Mouse (Mus musculus): Measurements from ENCODE around the gene Snrnp200. TPM values are rescaled to one million over a fixed set of nuclear protein-coding genes. Genes with fewer than 3 reads are reported as not detected.

Snrnp200 gene
- polyA plus RNA-seq, 1 experiment from 2014 or later = 64.4 TPM

DNA sequence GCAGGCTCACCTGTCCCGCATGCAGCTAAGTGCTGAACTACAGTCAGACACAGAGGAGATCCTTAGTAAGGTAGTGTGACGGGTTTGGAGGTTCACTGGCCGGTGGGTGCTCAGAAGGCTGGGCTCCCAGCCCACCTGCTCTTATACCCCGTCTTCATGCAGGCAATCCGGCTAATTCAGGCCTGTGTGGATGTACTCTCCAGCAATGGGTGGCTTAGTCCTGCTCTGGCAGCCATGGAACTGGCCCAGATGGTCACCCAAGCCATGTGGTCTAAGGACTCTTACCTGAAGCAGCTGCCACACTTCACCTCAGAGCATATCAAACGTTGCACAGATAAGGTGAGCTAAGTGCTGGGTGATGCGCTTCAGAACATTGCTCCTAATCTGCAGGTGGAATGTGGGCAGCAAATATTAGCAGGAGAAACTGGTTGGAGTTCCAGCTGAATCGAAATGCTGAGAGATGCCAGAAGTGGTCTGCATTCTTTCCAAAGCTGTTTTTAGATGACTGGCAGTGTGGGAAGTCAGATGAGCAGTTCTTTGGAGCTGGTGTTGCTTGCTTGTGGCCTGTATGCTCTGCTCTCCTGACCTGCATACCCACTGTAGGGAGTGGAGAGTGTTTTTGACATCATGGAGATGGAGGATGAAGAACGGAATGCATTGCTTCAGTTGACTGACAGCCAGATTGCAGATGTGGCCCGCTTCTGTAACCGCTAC, 29.9 kb downstream of the Snrnp200 start:
- Histone ChIP-seq H3K27ac (no peak overlapping the region), H3K9me3 (no peaks in the 10 kb centered on the region), H3K27me3 (ENCODE audit: insufficient read depth, poor library complexity, severe bottlenecking) (no peaks in the 10 kb centered on the region), H3K4me3 (no peak overlapping the region), H3K36me3 (peaks cover 99% of the 10 kb centered on the region), H3K4me1 (no peaks in the 10 kb centered on the region)
- DNase-seq (ENCODE audit: low spot score) = no peak
- 82% methylated on average over 11 of the region's 11 CpGs for WGBS

DNA sequence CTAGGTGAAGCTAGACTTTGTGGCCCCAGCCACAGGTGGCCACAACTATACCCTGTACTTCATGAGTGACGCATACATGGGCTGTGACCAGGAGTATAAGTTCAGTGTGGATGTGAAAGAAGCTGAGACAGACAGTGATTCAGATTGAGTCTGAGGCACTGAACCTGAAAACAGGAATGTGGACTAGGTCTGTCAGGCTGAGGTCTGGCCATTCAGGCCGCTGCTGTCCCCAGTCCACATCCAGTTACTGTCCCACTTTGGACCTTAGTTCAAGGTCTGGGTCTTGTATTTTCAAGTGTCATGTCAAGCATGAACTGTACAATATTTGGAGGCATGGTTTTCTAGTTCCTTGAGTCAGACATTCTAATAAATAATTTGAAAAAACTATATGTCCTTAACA, 31.9 kb downstream of the Snrnp200 start:
- no peak for DNase-seq (ENCODE audit: low spot score)
- 98% methylated on average over 2 of the region's 2 CpGs for WGBS
- Histone ChIP-seq H3K36me3 (peaks cover 98% of the 10 kb centered on the region), H3K4me1 (no peaks in the 10 kb centered on the region), H3K4me3 (no peak overlapping the region), H3K27me3 (ENCODE audit: insufficient read depth, poor library complexity, severe bottlenecking) (no peaks in the 10 kb centered on the region), H3K9me3 (no peaks in the 10 kb centered on the region), H3K27ac (no peak overlapping the region)

DNA sequence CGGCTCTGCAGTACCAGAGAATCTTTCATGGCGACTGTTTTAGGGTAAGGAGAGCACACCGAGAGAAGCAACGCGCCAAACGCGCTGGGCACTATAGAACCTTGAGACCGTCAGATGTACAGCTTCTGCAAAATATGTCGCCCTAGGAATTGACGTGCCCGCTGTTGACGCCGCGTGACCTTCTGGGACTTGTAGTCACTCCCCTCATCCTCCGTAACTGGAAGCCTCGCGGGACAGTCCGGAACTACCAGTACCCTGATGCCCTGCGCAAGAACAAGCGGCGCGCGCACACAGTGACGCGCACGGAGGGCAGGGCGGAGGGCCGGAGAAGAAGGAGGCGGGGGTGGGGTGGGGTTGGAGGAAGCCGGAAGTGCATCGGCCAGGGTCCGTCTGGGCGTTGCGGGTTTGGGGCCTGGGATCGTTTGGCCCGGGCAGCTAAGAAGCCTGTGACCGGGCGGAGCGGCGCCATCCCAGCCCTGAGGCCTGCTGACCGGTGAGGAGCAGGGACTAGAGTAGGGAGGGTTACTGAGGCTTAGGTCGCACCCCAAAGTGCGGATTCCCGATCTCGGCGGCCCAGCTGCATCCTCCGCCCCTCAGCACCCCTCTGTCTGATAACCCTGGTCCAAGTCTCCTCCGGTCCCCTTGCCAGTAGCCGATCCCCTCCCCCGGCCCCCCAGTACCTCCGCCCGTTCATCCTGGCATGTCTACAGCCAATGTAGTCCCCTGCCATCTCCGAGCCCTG, 39.6 kb downstream of the Snrnp200 start, which contains the start of the genes Ciao1 and Tmem127:
Gene Ciao1, minus strand, starts transcription at position 225 of the 742 bp plus-strand sequence.
Gene Tmem127, plus strand, starts transcription at position 317 of the 742 bp plus-strand sequence.
- Histone ChIP-seq H3K27me3 (ENCODE audit: insufficient read depth, poor library complexity, severe bottlenecking) (no peaks in the 10 kb centered on the region), H3K27ac (peak within 1 kb of the TSS; percentile 86), H3K9me3 (no peaks in the 10 kb centered on the region), H3K4me1 (peaks cover 40% of the 10 kb centered on the region), H3K4me3 (peak within 1 kb of the TSS; percentile 90), H3K36me3 (peaks cover 40% of the 10 kb centered on the region)
- DNase-seq (ENCODE audit: low spot score) = peak; percentile 99
- WGBS = under 1% methylated on average over 53 of the region's 53 CpGs

DNA sequence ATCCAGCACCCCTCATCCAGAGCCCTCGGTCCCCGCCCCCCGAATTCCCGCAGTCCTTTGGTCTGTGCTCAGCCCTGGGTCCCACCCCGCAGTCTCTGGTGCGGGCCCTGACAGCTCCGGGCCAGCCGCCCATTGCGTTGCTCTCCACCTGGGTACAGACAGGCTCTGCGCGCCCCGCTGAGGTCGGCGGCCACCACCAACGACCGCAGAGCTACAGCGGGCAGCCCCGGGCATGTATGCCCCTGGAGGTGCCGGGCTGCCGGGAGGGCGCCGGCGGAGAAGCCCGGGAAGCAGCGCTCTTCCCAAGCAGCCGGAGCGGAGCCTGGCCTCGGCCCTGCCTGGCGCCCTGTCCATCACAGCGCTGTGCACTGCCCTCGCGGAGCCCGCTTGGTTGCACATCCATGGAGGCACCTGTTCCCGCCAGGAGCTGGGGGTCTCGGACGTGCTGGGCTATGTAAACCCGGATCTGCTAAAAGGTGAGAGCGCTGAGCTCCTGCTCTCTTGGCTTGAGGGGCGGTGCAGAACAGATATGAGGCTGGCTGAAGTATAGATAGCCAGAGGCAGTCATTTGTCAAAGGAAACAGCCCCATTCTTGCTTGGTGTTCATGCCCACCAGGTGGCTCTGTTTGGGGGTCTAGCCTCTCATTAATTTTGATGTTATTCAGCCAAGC, 40.3 kb downstream of the Snrnp200 start:
- Histone ChIP-seq H3K4me1 (peaks cover 40% of the 10 kb centered on the region), H3K27me3 (ENCODE audit: insufficient read depth, poor library complexity, severe bottlenecking) (no peaks in the 10 kb centered on the region), H3K4me3 (peak overlapping the region; percentile 90), H3K9me3 (no peaks in the 10 kb centered on the region), H3K27ac (peak overlapping the region; percentile 86), H3K36me3 (peaks cover 33% of the 10 kb centered on the region)
- DNase-seq (ENCODE audit: low spot score) = peak; percentile 82
- under 1% methylated on average over 39 of the region's 39 CpGs for WGBS

DNA sequence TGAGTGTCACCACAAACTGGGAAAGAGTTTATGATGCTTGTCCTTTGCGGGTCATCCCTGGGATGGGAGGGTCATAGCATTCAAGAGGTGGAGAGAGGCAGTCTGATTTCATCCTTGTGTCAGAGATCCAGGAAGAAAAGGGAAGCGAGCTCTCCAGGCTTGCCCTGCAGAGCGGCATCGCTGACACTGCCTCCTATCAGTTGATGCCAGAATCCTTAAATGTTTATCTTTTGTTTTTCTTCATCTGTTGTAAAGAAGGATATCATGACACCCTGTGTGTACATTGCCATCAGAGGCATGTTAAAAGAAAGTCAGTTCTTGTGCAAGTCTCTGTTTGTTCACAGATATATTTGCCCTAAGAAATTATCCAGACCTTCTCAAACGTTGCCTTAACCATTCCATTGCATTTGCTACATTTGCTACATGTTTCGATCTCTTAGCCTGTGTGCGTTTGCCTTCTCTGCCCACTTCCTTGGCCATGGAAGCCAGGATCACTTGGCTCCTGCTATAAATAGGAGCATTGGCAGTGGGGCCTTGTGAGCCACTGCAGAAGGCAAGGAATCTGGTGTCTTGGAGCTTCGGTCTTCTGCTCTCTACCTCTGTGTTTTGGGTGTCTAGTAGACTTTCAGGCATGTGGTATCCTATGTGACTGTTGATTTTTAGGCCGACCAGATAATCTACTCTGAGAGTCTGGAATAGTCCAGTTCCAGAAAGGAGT, 42.3 kb downstream of the Snrnp200 start:
- H3K4me1 ChIP-seq = peaks cover 42% of the 10 kb centered on the region
- DNase-seq (ENCODE audit: low spot score) = no peak
- WGBS = 85% methylated on average over 9 of the region's 9 CpGs
- H3K27ac ChIP-seq = no peak overlapping the region
- no peaks in the 10 kb centered on the region for H3K27me3 ChIP-seq (ENCODE audit: insufficient read depth, poor library complexity, severe bottlenecking)
- H3K9me3 ChIP-seq = no peaks in the 10 kb centered on the region
- no peak overlapping the region for H3K4me3 ChIP-seq
- peaks cover 14% of the 10 kb centered on the region for H3K36me3 ChIP-seq

DNA sequence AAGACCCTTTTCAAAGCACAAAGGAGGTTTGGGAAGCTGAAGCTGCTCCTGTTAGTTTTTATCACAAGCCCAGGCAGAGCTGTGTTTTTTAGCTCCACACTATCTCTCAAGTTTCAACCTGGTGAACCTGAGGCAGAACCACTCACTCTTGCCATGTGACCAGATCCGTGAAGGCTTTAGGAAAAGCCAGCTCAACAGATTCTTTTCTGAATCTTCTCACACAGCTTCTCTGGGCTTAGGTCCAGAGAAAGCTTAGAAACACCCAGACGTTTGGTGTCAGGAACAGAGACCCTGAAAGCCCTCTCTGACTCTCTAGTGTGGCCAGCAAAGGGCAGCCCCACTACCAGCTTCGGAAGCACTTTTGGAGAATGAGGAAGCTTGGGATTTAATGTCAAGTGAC, 43.3 kb downstream of the Snrnp200 start:
- DNase-seq (ENCODE audit: low spot score) = no peak
- H3K4me3 ChIP-seq = no peak overlapping the region
- H3K4me1 ChIP-seq = peaks cover 41% of the 10 kb centered on the region
- peaks cover 12% of the 10 kb centered on the region for H3K36me3 ChIP-seq
- H3K27ac ChIP-seq = peak overlapping the region; percentile 68; the same call in 1 of the 2 replicates
- 80% methylated on average over 3 of the region's 3 CpGs for WGBS
- H3K27me3 ChIP-seq (ENCODE audit: insufficient read depth, poor library complexity, severe bottlenecking) = no peaks in the 10 kb centered on the region
- no peaks in the 10 kb centered on the region for H3K9me3 ChIP-seq

DNA sequence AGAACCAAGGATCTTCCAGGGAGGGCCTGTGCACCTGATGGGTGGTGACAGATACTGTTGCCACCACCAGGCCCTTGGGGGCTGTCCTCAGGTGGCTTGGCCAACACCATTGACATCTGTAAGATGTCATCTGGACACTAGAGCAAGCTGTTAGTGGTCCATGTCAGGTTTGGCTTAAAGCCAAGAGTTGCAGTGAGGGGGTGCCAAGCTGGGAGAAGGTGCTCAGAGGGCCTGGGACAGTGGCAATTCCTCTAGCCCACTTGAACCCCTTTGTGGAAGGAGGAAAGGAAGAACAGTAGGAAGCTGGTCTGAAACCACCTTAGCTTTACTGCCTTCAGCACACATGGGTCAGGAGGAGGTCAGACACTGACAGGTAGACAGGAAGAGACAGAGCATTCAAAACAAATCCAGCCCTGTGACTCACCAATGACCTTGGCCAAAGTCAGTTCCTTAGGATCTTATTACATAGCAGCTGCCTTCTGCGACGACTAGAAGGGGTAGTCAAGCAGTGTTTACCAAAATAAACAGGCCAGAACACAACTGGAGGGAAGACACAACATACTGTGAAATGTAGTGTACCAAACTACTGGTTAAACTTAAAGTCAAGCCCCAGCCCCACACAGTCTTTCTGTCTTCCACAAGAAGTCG, 43.8 kb downstream of the Snrnp200 start:
- H3K4me1 ChIP-seq = peaks cover 35% of the 10 kb centered on the region
- no peak overlapping the region for H3K4me3 ChIP-seq
- no peaks in the 10 kb centered on the region for H3K9me3 ChIP-seq
- peaks cover 17% of the 10 kb centered on the region for H3K36me3 ChIP-seq
- 50% methylated on average over 3 of the region's 3 CpGs for WGBS
- no peak for DNase-seq (ENCODE audit: low spot score)
- H3K27me3 ChIP-seq (ENCODE audit: insufficient read depth, poor library complexity, severe bottlenecking) = no peaks in the 10 kb centered on the region
- peak overlapping the region; percentile 68; the same call in 1 of the 2 replicates for H3K27ac ChIP-seq

DNA sequence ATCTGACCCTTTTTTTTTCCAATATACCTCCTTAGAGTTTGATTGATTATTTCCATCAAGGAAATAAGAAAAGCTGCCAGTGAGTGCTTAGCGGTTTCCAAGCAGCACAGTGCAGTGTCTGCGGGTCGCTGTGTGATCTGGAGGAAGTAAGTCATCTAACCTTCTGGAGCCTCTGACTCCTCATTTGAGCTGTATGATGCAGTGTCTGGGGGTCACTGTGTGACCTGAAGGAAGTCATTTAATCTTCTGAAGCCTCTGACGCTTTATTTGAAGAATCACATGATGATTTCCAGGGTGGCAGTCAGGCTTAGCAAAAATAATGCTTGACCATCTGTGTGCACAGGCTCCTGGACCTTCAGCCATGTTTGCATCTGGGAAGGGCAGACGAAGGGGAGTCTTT, 44.6 kb downstream of the Snrnp200 start:
- no peak for DNase-seq (ENCODE audit: low spot score)
- H3K27me3 ChIP-seq (ENCODE audit: insufficient read depth, poor library complexity, severe bottlenecking) = no peaks in the 10 kb centered on the region
- H3K4me3 ChIP-seq = no peak overlapping the region
- peaks cover 34% of the 10 kb centered on the region for H3K4me1 ChIP-seq
- peaks cover 24% of the 10 kb centered on the region for H3K36me3 ChIP-seq
- 76% methylated on average over 5 of the region's 5 CpGs for WGBS
- H3K27ac ChIP-seq = no peak overlapping the region
- H3K9me3 ChIP-seq = no peaks in the 10 kb centered on the region

DNA sequence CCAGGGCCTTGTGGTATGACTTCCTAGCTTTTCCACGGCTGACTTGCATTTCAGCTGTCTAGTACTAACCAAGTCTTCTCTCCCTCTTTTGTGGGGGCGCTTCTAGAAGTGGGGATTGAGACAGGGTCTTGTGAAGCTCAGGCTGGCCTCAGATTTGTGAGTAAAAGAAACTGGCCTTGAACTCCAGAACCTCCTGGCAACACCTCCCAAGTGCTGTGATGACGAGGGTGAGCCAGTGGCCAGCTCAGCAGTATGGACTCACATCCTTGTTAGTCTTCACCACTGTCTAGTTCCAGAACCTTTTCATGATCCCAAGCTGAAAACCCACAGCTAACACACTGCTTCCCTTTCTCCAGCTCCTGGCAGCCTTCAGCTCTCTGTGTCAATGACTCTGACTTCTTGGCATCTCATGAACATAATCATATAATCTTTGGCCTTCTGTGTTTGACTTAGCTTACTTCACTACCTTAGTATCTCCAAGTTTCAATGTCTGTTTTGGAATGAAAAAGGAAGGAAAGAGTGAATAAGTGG, 46.5 kb downstream of the Snrnp200 start:
- no peak for DNase-seq (ENCODE audit: low spot score)
- Histone ChIP-seq H3K36me3 (peaks cover 43% of the 10 kb centered on the region), H3K27me3 (ENCODE audit: insufficient read depth, poor library complexity, severe bottlenecking) (no peaks in the 10 kb centered on the region), H3K4me3 (no peak overlapping the region), H3K27ac (no peak overlapping the region), H3K9me3 (no peaks in the 10 kb centered on the region), H3K4me1 (peaks cover 23% of the 10 kb centered on the region)
- 69% methylated on average over 3 of the region's 3 CpGs for WGBS

DNA sequence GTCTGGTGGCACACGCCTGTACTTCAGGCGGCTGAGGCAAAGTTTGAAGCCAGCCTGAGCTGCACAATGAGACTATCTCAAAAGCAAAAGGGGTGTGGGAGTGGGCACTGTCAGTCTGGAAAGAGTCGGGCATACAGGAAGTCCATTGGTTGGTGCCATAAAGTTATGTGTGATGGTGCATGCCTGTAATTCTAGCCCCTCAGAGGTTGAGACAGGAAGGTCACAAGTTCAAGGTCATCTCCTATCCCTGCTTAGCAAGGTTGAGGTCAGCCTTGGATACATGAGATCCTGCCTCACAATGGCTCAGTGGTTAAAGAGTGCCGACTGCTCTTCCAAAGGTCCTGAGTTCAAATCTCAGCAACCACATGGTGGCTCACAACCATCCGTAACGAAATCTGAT, 47.1 kb downstream of the Snrnp200 start:
- WGBS = 86% methylated on average over 6 of the region's 6 CpGs
- Histone ChIP-seq H3K4me3 (no peak overlapping the region), H3K9me3 (no peaks in the 10 kb centered on the region), H3K36me3 (peaks cover 43% of the 10 kb centered on the region), H3K27ac (no peak overlapping the region), H3K4me1 (peaks cover 20% of the 10 kb centered on the region), H3K27me3 (ENCODE audit: insufficient read depth, poor library complexity, severe bottlenecking) (no peaks in the 10 kb centered on the region)
- DNase-seq (ENCODE audit: low spot score) = no peak

DNA sequence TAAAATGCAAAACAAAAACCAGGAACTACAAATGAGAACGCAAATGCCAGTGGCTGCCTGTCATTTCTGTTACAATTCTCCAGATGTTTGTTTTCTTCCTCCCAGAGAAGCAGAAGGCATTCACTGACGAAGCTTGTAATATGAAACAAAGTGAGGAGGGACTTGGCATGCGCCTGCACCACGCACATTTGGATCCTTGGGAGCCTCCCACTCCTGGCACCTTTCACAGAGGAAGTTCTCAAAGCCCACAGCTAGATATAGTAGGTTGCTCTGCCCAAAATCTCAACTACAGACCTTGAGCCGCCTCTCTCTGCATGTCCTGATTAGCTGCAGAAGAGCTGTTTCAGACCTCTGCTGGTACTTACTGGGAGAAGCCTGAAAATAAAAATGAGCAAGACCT, 51.2 kb downstream of the Snrnp200 start:
- Histone ChIP-seq H3K27me3 (ENCODE audit: insufficient read depth, poor library complexity, severe bottlenecking) (no peaks in the 10 kb centered on the region), H3K9me3 (no peaks in the 10 kb centered on the region), H3K4me1 (0 out of 2 replicates have a peak, but pooled peaks cover 3% of the 10 kb centered on the region), H3K36me3 (peaks cover 43% of the 10 kb centered on the region), H3K27ac (no peak overlapping the region), H3K4me3 (no peak overlapping the region)
- WGBS = 85% methylated on average over 5 of the region's 5 CpGs
- no peak for DNase-seq (ENCODE audit: low spot score)

DNA sequence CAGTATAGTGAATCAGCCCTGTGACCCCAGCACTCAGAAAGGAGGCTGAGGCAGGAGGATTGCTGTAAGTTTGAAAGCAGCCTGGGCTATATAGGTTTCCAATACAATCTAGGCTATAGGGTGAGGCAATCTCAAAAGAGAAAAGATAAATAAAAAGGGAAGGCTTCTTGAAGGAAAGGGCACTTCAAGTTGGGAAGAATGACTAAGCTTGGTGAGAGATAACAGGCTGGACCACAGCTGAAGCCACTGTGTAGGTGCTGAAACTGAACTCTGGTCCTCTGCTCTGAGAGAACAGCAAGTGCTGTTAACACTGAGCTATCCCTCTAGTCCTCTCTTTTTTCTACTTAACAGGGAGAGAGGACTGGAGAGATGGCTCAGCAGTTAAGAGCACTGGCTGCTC, 54.3 kb downstream of the Snrnp200 start:
- Histone ChIP-seq H3K36me3 (peaks cover 25% of the 10 kb centered on the region), H3K9me3 (no peaks in the 10 kb centered on the region), H3K27me3 (ENCODE audit: insufficient read depth, poor library complexity, severe bottlenecking) (no peaks in the 10 kb centered on the region), H3K4me1 (no peaks in the 10 kb centered on the region), H3K4me3 (no peak overlapping the region), H3K27ac (no peak overlapping the region)
- DNase-seq (ENCODE audit: low spot score) = no peak
